Mouse (Mus musculus) Patski (cell line): ENCODE data around the gene Tbx4. TPM values are rescaled to one million over a fixed set of nuclear protein-coding genes. Genes with fewer than 3 reads are reported as not detected.

Experiments
- ATAC-seq: fragments of 100-300 bp; one replicate; pipeline ENCODE4 v1.8.0; 2021
- CTCF ChIA-PET: fragments of 350-600 bp; sonication (Branson Sonifier 250); formaldehyde crosslinking; loops from one replicate; lab custom pipeline; 2022; ENCODE audit warnings: inconsistent platforms; lab: Charles Lee
- POLR2A ChIA-PET: fragments of 350-600 bp; sonication (Branson Sonifier 250); formaldehyde crosslinking; loops from one replicate; lab custom pipeline; 2022; ENCODE audit warnings: antibody characterized with exemption, inconsistent platforms; lab: Charles Lee
- DNase-seq: peaks from one replicate; pipeline ENCODE4 v3.0.0-alpha.2; 2011; ENCODE audit warnings: low read depth, low spot score
- H3K27me3 ChIP-seq: fragments of 371-371 bp; one replicate; pipeline ENCODE4 v1.5.1; 2021
- CTCF ChIP-seq: fragments of 100-300 bp; IDR thresholded peaks from one replicate; pipeline ENCODE4 v1.5.1; 2021
- in situ Hi-C: fragments of 300-500 bp; cut with MboI; formaldehyde crosslinking; loops from 3 replicates; pipeline ENCODE4 v1.11.1; 2018; ENCODE audit warnings: low pct_unique_long_range_greater_than_20kb, mixed read lengths
- polyA plus RNA-seq: library from polyadenylated mRNA; unstranded; gene quantifications from one replicate; pipeline ENCODE4 v1.2.3, GENCODE M21; 2021

The Tbx4 gene
- polyA plus RNA-seq, 1 experiment from 2014 or later: not detected

DNA sequence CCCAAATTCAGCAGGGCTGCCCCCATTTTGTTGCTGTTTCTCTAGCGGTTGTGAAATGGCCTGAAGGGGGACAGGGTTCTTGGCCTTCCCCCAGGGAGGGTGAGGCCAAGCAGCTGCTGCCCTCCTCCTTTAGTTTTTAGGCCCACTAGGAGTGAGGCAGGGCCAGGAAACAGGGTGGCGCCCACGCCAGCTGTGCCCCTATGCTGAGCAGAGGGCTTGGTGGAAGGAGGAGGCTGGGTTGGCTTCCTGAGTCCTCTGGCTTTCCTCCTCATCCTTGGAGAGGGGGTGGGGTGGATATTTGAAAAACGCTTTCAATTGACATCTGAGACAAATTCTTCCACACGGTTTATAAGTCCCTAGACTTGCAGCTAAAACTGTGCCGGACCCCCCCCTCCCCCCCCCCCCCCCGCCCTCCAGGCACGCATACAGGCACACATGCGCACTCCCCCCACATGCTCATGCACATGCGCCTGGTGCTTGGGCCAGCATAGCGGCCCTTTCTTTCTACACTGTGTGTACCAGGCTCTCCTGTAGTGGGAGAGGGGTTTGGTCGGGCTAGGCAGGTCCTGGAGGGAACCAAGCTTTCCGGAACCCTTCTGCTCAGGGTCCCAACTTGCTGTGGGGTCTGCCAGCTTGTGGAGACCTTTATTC, 10.2 kb downstream of the Tbx4 start:
- CTCF ChIA-PET: no interaction called here
- TF ChIP-seq CTCF: no peak
- POLR2A ChIA-PET: no interaction called here
- ATAC-seq (no peak), DNase-seq (no peak)
- peaks cover 81% of the 10 kb centered on the region for H3K27me3 ChIP-seq
- in situ Hi-C loops: no loop called here

DNA sequence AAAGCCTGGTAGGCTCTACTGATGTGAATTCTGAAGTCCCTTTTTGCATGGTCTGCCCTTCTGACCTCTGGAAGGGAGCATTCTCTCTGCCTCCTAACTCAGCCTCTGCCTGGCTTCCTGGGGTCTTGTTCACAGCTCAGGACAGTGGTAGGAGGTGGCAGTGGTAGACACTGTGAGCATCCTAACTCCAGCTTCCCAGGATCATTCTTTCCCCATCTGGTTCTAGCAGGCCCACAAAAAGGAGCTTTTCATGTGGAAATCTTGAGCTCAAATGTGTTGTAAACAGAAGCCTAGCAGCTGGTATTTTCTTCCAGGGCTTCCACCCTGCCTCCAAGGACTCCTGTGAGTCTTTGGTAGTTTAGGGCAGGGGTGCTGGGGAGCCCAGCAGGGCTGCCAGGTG, 14.1 kb downstream of the Tbx4 start:
- DNase-seq (no peak), ATAC-seq (no peak)
- TF ChIP-seq CTCF: no peak
- CTCF ChIA-PET: no interaction called here
- POLR2A ChIA-PET: interaction anchor here (0.9 kb wide), 1 partner anchor 11 kb away, joined by 3 read pairs; no protein-coding TSS in a partner anchor
- in situ Hi-C loops: no loop called here
- H3K27me3 ChIP-seq: peaks cover 53% of the 10 kb centered on the region

- peaks cover 45% of the 10 kb centered on the region for H3K27me3 ChIP-seq
- no peak for DNase-seq
- ChIA-PET POLR2A (no interaction called here), CTCF (no interaction called here)
- no peak for TF ChIP-seq CTCF
- in situ Hi-C loops: no loop called here
- no peak for ATAC-seq
These were observed 23.3 kb downstream of the Tbx4 start for GRCm38 (mm10) chr11:85909514-85909913.

- in situ Hi-C loops: no loop called here
- no peak for TF ChIP-seq CTCF
- ChIA-PET CTCF (no interaction called here), POLR2A (no interaction called here)
- no peak for ATAC-seq
- DNase-seq: no peak
- H3K27me3 ChIP-seq: peaks cover 49% of the 10 kb centered on the region
These were observed 23.9 kb downstream of the Tbx4 start for GRCm38 (mm10) chr11:85910133-85910532.

- no peak for TF ChIP-seq CTCF
- ATAC-seq (no peak), DNase-seq (no peak)
- POLR2A ChIA-PET: no interaction called here
- CTCF ChIA-PET: no interaction called here
- in situ Hi-C loops: no loop called here
- peaks cover 58% of the 10 kb centered on the region for H3K27me3 ChIP-seq
These were observed 27.3 kb downstream of the Tbx4 start for GRCm38 (mm10) chr11:85913506-85913905.

- POLR2A ChIA-PET: no interaction called here
These were observed 31.1 kb downstream of the Tbx4 start for GRCm38 (mm10) chr11:85917091-85917992.

GRCm38 (mm10) chr11:85917993-85918325, 31.7 kb downstream of the Tbx4 start:
- ChIA-PET POLR2A (no interaction called here), CTCF (no interaction called here)
- TF ChIP-seq CTCF: no peak
- in situ Hi-C loops: no loop called here
- no peak for ATAC-seq
- H3K27me3 ChIP-seq: peaks cover 45% of the 10 kb centered on the region
- no peak for DNase-seq

More at GRCm38 (mm10) chr11:85917091-85917992, 31.1 kb downstream of the Tbx4 start:
- TF ChIP-seq CTCF: no peak
- in situ Hi-C loops: no loop called here
- DNase-seq (no peak), ATAC-seq (no peak)
- H3K27me3 ChIP-seq: peaks cover 44% of the 10 kb centered on the region
- CTCF ChIA-PET: no interaction called here

GRCm38 (mm10) chr11:85918388-85918940, 32.2 kb downstream of the Tbx4 start:
- in situ Hi-C loops: no loop called here
- TF ChIP-seq CTCF: no peak
- no peak for ATAC-seq
- DNase-seq: no peak
- ChIA-PET POLR2A (no interaction called here), CTCF (no interaction called here)
- peaks cover 40% of the 10 kb centered on the region for H3K27me3 ChIP-seq

DNA sequence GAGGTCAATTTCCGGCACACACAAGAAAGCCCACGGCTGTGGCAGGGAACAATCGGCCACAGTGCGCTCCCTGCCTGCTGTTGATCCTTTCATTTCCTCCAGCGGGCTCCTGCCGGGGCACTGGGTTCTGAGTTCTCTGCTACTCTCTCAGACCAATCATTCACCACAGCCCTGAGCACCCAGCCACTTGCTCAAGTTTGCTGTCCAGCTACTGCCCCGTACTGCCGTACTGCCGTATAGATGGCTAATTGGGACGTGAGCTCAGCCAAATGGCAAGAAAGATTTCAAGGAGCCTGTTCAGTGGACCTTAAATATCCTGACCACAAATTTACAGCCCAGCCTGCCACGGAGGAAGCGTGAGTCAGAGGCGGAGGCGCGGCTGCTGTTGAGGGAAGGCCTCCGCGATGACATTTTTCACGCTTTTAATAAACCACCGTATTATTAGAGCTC, 39.1 kb downstream of the Tbx4 start:
- ChIA-PET POLR2A (no interaction called here), CTCF (no interaction called here)
- ATAC-seq: peak; percentile 94
- H3K27me3 ChIP-seq: peaks cover 5% of the 10 kb centered on the region
- no peak for TF ChIP-seq CTCF
- peak; percentile 86 for DNase-seq
- in situ Hi-C loops: no loop called here

DNA sequence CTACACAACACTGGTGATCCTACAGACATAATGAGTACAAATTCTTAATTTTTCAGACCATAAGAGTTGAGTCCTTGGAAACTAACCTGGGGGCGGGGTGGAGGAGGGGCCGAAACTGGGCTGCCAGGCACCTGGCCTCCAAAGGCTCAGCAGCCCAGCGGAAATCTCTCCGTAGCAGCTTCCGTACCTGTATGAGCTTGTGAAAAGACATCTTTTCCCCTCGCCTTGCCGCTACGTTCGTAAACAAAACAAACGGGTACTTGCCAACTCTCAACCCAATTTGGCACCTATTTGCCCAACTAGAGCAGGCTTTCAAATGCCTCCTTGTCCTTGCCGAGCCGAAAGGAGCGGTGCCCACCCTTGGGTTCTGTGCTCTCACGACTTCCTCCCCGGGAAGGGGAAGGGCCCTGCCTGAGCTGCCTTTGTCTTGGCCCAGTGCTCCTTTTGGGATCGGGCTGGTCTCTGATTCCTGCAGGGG, 40.1 kb downstream of the Tbx4 start:
- in situ Hi-C loops: no loop called here
- peaks cover 6% of the 10 kb centered on the region for H3K27me3 ChIP-seq
- CTCF ChIA-PET: interaction anchor here (3.4 kb wide), 1 partner anchor 46 kb away, joined by 9 read pairs; no protein-coding TSS in a partner anchor
- ATAC-seq (no peak), DNase-seq (no peak)
- POLR2A ChIA-PET: no interaction called here
- TF ChIP-seq CTCF: no peak
